Mouse (Mus musculus): ENCODE results near the gene Six4.
"Not testable (repeated sequence)": the region's sequence is repeated elsewhere in the genome, so short reads cannot be mapped to it uniquely, and the experiment has no call there.

Gene Six4

GRCm38 (mm10) chr12:73087086-73087485 is 26.2 kb downstream of the Six4 start:
- no peak for DNase-seq

DNA sequence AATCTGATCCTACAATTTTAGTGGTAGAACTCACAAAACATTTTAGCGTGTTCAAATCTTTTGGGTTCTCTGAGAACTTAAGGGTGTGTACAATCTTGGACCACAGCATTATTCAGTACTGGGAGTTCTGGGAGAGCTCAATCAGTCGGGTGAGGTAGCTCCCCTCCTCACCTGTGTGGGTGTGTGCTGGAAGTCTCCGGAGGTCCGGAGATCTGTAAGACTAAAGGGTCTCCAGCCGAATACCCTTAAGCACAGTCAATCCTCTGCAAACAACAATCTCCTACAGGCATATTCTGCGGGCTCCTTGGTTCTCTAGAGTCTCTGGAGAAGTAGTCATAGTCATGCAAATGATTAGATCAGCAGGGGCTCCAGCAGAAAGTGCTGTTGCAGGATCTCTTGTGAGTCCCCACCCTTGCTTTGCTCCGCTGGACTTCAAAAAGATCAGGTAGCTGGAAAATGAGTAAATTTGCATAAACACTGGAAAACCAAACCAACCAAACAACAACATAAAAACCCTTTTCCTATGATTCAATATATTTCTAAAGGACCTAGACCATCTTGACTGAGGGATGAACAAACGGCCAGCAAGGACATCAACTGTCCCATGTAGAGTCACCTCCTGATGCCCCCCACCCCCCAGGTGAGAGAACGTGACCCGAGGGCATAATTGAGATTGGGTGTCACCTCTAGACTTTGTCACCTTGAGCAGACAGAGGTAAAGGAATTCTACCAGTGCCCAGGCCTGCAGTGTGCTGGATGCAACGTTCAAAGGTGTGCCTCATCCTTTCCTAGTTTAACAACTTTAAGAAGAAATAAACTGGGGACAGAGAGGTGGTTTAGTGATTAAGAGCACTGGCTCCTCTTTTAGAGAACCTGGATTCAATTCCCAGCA is 27.3 kb downstream of the Six4 start:
- DNase-seq, result no peak

DNA sequence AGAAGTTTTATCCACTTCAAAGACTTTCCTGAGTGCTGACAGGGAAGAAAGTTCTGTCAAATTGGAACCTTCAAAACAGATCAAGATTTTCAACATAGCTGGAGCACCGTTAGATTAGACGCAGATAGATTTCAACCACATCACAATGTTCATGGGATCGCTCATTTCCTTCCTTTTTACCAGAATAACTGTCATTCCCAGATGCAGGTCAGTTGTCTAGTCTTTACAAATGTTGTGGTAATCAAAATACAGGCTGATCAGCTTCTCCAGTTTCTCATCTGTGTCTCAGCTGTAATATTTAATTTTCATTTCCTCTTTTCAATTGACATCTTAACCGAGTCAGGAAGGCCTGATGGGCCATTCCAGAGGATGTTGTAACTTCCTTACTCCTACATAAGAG is 29.5 kb downstream of the Six4 start:
- DNase-seq, result no peak

- DNase-seq, result not testable (repeated sequence)
These were observed 31.4 kb downstream of the Six4 start for GRCm38 (mm10) chr12:73081828-73082227.

GRCm38 (mm10) chr12:73060805-73061410 is 52.3 kb downstream of the Six4 start:
- DNase-seq, result no peak

GRCm38 (mm10) chr12:73057492-73057891 is 55.8 kb downstream of the Six4 start:
- no peak for DNase-seq

- no peak for DNase-seq
These were observed 57.8 kb downstream of the Six4 start for GRCm38 (mm10) chr12:73055451-73055850.

DNA sequence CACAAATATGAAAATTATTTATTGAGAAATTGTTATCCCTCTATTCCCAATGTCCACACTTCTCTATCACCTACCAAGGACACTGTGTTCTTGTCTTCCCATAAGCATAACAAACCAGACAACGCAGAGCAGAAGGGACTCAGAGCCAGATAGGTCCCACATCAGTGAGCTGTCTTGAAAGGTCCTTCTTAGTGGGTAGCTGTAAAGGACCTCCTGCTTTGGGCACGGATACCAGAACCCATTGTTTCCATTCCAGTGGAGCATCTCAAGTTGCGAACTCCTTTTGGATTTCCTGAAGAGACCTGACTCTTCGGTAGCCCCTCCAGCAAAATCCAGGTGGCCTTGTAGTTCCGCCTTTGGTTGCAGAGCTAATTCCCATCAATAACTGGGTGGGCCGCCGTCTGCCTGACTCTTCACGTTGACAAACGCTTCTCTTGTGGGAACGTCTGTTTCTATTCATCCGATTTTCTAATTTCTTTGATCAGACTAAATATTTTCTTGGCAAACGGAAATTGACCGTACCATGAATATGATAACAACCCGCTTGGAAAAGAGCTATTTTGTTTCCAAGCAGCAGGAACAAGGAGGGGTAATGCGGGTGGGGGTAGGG is 58.6 kb downstream of the Six4 start:
- no peak for DNase-seq

DNA sequence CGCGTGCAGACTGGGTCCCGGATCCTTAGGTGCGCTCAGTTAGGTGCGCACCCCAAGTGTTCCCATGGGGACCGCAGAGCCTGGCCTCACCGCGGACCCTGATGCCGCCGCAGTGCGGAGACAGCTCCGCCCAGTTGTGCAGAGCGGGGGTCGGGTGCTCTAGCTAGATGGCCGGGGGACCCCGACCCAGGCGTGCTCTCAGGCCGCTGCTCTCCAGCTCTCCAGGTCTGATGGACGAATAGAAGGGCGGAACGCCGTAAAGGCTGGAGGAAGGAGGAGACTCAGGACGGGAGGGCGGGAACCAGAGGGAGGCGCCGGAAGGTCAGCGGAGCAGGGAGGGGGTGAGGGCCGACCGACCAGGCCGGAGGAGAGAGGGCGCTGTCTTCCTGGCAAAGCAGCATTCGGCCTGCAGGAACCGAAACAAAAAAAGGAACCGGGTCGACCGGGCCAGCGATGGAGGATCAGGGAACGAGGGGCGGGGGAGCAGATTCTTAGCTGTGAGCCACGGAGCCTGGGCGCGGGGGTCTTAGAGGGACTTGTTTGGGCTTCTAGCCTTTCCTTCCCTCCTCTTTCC is 59.5 kb downstream of the Six4 start, which contains the start of gene Six1:
Gene Six1, minus strand, starts transcription at position 220 of the 574 bp plus-strand sequence.
- peak; percentile 71 for DNase-seq

GRCm38 (mm10) chr12:73052651-73053591 is 60.3 kb downstream of the Six4 start:
- DNase-seq, result no peak

GRCm38 (mm10) chr12:73052036-73052650 is 61.1 kb downstream of the Six4 start:
- no peak for DNase-seq

DNA sequence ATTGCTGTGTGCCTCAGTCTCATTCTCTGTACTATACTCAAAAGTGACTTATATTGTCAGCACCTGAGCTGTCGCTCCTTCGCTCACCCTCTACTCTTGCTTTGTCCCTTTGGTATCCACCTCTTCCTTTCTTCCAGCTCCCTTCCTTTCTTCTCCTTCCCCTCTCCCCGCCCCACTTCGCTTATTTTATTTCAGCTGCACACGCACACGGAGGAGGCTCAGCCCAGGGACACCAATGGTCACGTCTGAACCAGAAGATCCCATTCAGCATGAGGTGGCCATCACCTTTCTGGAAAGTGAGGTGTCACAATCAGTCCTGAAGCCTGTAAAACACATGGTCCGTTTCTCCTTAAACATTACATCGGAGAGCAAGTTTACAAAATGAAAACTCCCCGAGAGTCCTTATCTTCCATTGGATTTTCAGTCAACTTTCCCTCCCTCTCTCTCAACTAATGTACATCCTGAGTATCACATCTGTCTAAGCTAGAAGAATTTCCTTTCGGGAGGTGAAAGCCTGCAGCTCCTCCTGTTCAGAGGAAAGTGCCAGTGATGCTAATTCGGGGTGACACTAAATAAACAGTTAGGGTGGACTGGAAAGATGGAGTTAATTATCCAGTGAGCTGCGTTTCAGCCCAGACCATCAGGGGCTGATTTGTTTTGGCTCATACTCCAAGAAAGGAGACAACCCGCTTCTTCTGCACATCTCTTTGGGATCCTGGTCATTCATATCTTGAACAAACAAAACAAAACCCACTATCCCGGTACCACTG is 62.3 kb downstream of the Six4 start:
- DNase-seq, result no peak

GRCm38 (mm10) chr12:73050305-73050704 is 63.0 kb downstream of the Six4 start:
- no peak for DNase-seq

Measured in liver (tissue).